In the genomic region with DNA sequence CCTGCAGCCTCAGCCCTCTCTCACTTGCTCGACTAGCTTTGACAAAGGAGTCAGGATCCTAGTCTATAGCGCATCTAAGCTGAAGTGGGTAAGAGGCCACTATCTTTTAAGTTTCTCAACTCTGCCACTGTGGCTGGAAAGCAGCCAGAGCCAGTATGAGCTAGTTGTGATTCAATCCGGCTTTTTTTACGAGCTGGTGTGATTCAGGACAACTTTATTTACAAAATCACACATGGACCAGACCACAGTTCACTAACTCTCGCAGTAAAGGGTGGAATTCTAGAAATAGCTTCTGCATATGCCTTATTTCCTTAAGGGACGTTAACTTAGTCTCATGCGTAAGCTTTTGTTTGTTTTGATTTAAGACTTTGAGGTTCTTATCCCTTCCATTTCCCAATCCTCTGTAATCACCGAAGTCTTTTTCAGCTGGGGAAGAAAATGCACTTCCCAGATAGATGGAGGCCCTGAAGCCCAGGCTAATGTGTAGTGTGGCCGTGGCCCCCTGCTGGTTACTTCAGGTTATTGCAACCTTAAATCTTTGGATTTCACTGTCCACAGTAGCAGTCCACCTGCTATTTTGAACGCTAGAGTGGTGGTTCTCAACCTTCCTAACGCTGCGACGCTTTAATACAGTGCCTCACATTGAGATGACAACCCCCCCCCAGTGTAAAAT, we compare ENCODE assay signal across 8 mouse cellular contexts. TPM values are rescaled to one million over a fixed set of nuclear protein-coding genes. Genes with fewer than 3 reads are reported as not detected.
A peak's percentile ranks its signal among the peaks of the same experiment; 100 is the strongest.
DNase-seq lines count a peak whose midpoint lies in the region; ATAC-seq and TF ChIP-seq lines count a peak whose summit lies in the region.

No protein-coding gene starts in this region.

- H3K27me3 ChIP-seq in forebrain, embryonic 12.5 days, result no peaks in the 10 kb centered on the region
- H3K27me3 ChIP-seq in hindbrain, postnatal 0 days (ENCODE audit: insufficient read depth, low read length), result no peaks in the 10 kb centered on the region
- H3K27me3 ChIP-seq in midbrain, embryonic 12.5 days, result no peaks in the 10 kb centered on the region; the same call in 1 of the 2 replicates
- no peaks in the 10 kb centered on the region for H3K27me3 ChIP-seq in splenic B cell, adult 2 months (ENCODE audit: control insufficient read depth, insufficient read depth, low read length, poor library complexity, severe bottlenecking)

- 56% methylated on average over 13 of the region's 13 CpGs for WGBS in forebrain, embryonic 12.5 days
- 41% methylated on average over 13 of the region's 13 CpGs for WGBS in hindbrain, postnatal 0 days
- WGBS in midbrain, embryonic 12.5 days, result 53% methylated on average over 13 of the region's 13 CpGs

- peak; percentile 94 for TF ChIP-seq CTCF in hindbrain, postnatal 0 days (IDR thresholded peaks at IDR 0.05; ENCODE audit: low read depth)

- no peak overlapping the region for H3K4me2 ChIP-seq in forebrain, embryonic 12.5 days
- H3K4me2 ChIP-seq in hindbrain, postnatal 0 days (ENCODE audit: low read depth, low read length), result no peak overlapping the region
- H3K4me2 ChIP-seq in midbrain, embryonic 12.5 days (replicated peaks), result no peak overlapping the region

- no peak overlapping the region for H3K9ac ChIP-seq in forebrain, embryonic 12.5 days
- no peak overlapping the region for H3K9ac ChIP-seq in hindbrain, postnatal 0 days (replicated peaks; ENCODE audit: low read length)
- H3K9ac ChIP-seq in midbrain, embryonic 12.5 days (replicated peaks), result no peak overlapping the region; the same call in 1 of the 2 replicates

- peaks cover 9% of the 10 kb centered on the region for H3K4me1 ChIP-seq in forebrain, embryonic 12.5 days
- H3K4me1 ChIP-seq in hindbrain, postnatal 0 days (ENCODE audit: insufficient read depth, low read length), result no peaks in the 10 kb centered on the region
- H3K4me1 ChIP-seq in midbrain, embryonic 12.5 days, result peaks cover 10% of the 10 kb centered on the region; the same call in 1 of the 2 replicates

- H3K9me3 ChIP-seq in forebrain, embryonic 12.5 days, result no peaks in the 10 kb centered on the region
- no peaks in the 10 kb centered on the region for H3K9me3 ChIP-seq in hindbrain, postnatal 0 days (ENCODE audit: low read length)
- no peaks in the 10 kb centered on the region for H3K9me3 ChIP-seq in midbrain, embryonic 12.5 days

- ATAC-seq in forebrain, embryonic 12.5 days (ENCODE audit: low FRiP score), result peak; percentile 69
- ATAC-seq in hindbrain, postnatal 0 days, result peak; percentile 83
- 0 out of 2 replicates have a peak, but pooled peaks have one; percentile 24 for ATAC-seq in midbrain, embryonic 12.5 days (ENCODE audit: low FRiP score, low read depth)

- intact Hi-C loops in left cerebral cortex, postnatal 25 days (cut with DNase I), result loop anchor here (2.0 to 10.0 kb wide), 2 partner anchors 70 to 112 kb away; a partner anchor contains a TSS

- peaks cover 14% of the 10 kb centered on the region; the same call in 1 of the 2 replicates for H3K36me3 ChIP-seq in forebrain, embryonic 12.5 days (replicated peaks)
- no peaks in the 10 kb centered on the region for H3K36me3 ChIP-seq in hindbrain, postnatal 0 days (ENCODE audit: insufficient read depth, low read length)
- H3K36me3 ChIP-seq in midbrain, embryonic 12.5 days, result peaks cover 10% of the 10 kb centered on the region; the same call in 1 of the 2 replicates
- no peaks in the 10 kb centered on the region for H3K36me3 ChIP-seq in splenic B cell, adult 2 months (ENCODE audit: control insufficient read depth, insufficient read depth, low read length, poor library complexity, severe bottlenecking)

- DNase-seq in layer of hippocampus, adult 11-12 months (ENCODE audit: low spot score), result peak; percentile 76
- DNase-seq in layer of hippocampus, adult 9-10 months (ENCODE audit: low spot score), result no peak
- peak; percentile 16 for DNase-seq in c-Kit-negative CD71-positive TER-119-positive erythroid progenitor cells, embryonic 14.5 days (ENCODE audit: low read depth, low spot score)
- peak; percentile 84 for DNase-seq in hindbrain, postnatal 0 days (ENCODE audit: low spot score)
- DNase-seq in left cerebral cortex, postnatal 25 days (ENCODE audit: low spot score in 2 of 2), result peak; percentile 67 to 79
- peak; percentile 70 for DNase-seq in splenic B cell, adult 2 months (ENCODE audit: low read depth, low spot score)

- no peak overlapping the region for H3K4me3 ChIP-seq in forebrain, embryonic 12.5 days (replicated peaks)
- no peak overlapping the region for H3K4me3 ChIP-seq in hindbrain, postnatal 0 days (ENCODE audit: low read length)
- H3K4me3 ChIP-seq in midbrain, embryonic 12.5 days, result no peak overlapping the region

- no peak overlapping the region for H3K27ac ChIP-seq in forebrain, embryonic 12.5 days
- H3K27ac ChIP-seq in hindbrain, postnatal 0 days, result no peak overlapping the region
- H3K27ac ChIP-seq in midbrain, embryonic 12.5 days (replicated peaks), result no peak overlapping the region

RNA-seq across cellular contexts. Expression of a gene that starts 5.0 kb away (rescaled TPM):
- polyA plus RNA-seq in forebrain, embryonic 12.5 days (2016; fragmentation: Nextera tagmentation; extraction: Ambion mirVana), result 29.1 and 29.4 TPM in 2 replicates
- 3.3 and 6.4 TPM in 2 replicates for total RNA-seq in hindbrain, postnatal 0 days (2014; rRNA removed)
- 5.4 and 5.6 TPM in 2 replicates for polyA plus RNA-seq in hindbrain, postnatal 0 days (2015; fragmentation: Nextera tagmentation; extraction: Ambion mirVana)
- 1 to 10 TPM; 3.8 to 5.6 TPM for total RNA-seq in left cerebral cortex, postnatal 25 days (2021)
- 16.6 and 20.5 TPM in 2 replicates for polyA plus RNA-seq in midbrain, embryonic 12.5 days (2016; fragmentation: Nextera tagmentation; extraction: Ambion mirVana)

Comparison
In these comparisons a context has a peak if more than half of its experiments do, and no peak if none do; other contexts are left out.
1. ATAC-seq: peak in every context shown above with its lines; median percentile 83 in hindbrain, postnatal 0 days; 69 in forebrain, embryonic 12.5 days; 24 in midbrain, embryonic 12.5 days.